Mouse (Mus musculus) heart, postnatal 0 days (tissue): ENCODE measurements around the gene Chrm3. TPM values are rescaled to one million over a fixed set of nuclear protein-coding genes. Genes with fewer than 3 reads are reported as not detected.

Source experiments
- ATAC-seq: fragments of 200-750 bp; cut with Nextera tagmentation; 2 replicates; pipeline ENCODE4 v1.8.0; 2017; ENCODE audit warnings: low read depth, moderate number of reproducible peaks, moderate library complexity; ENCODE audit not compliant: insufficient read depth
- DNase-seq: peaks from one replicate; pipeline ENCODE4 v3.0.0-alpha.2; 2016; ENCODE audit warnings: low spot score
- H3K27ac ChIP-seq: fragments of 300-500 bp; sonication (generic); 2 replicates; pipeline ENCODE4 v1.5.1; 2014; ENCODE audit warnings: low read depth, mild to moderate bottlenecking
- H3K27me3 ChIP-seq: fragments of 300-500 bp; sonication (generic); 2 replicates; pipeline ENCODE4 v1.6.1; 2014; ENCODE audit warnings: low read length, mixed read lengths; ENCODE audit not compliant: control insufficient read depth, insufficient read depth
- H3K36me3 ChIP-seq: fragments of 300-500 bp; sonication (generic); replicated peaks from 2 replicates; pipeline ENCODE4 v1.6.1; 2014; ENCODE audit warnings: low read length, mixed read lengths; ENCODE audit not compliant: control insufficient read depth, insufficient read depth
- H3K4me1 ChIP-seq: fragments of 300-500 bp; sonication (generic); 2 replicates; pipeline ENCODE4 v1.6.1; 2014; ENCODE audit warnings: antibody characterized with exemption; ENCODE audit not compliant: control insufficient read depth, insufficient read depth
- H3K4me2 ChIP-seq: fragments of 300-500 bp; sonication (generic); 2 replicates; pipeline ENCODE4 v1.6.1; 2014; ENCODE audit warnings: low read depth, mild to moderate bottlenecking, low read length, moderate library complexity
- H3K4me3 ChIP-seq: fragments of 300-500 bp; sonication (generic); 2 replicates; pipeline ENCODE4 v1.5.1; 2014; ENCODE audit warnings: low read depth, low read length
- H3K9ac ChIP-seq: fragments of 300-500 bp; sonication (generic); replicated peaks from 2 replicates; pipeline ENCODE4 v1.6.1; 2014; ENCODE audit warnings: low read depth, low read length, mixed read lengths
- H3K9me3 ChIP-seq: fragments of 300-500 bp; sonication (generic); replicated peaks from 2 replicates; pipeline ENCODE4 v1.6.1; 2016; ENCODE audit warnings: low read length; ENCODE audit not compliant: control insufficient read depth
- CTCF ChIP-seq: IDR thresholded peaks from 2 replicates; pipeline ENCODE4 v1.5.1; 2016; ENCODE audit warnings: antibody characterized with exemption, control low read depth, low read depth
- EP300 ChIP-seq: IDR thresholded peaks from 2 replicates; pipeline ENCODE4 v1.6.1; 2016; ENCODE audit warnings: antibody characterized with exemption, low read depth
- WGBS: fragments of 180-500 bp; shearing (Covaris S2); extraction: QIAGEN DNeasy Blood & Tissue Kit; methylation state at CpG from one replicate; pipeline ENCODE4 v1.1.7; 2014; 5-methylcytosine and 5-hydroxymethylcytosine counted together
- polyA plus RNA-seq: library from polyadenylated mRNA; unstranded; fragments of >200 nt; fragmentation: Nextera tagmentation; extraction: Ambion mirVana; gene quantifications from 2 replicates; pipeline ENCODE4 v1.2.1, GENCODE M21; 2015
- total RNA-seq: library from RNA; depleted of rRNA; stranded (reverse); fragments of >200 nt; gene quantifications from 2 replicates; pipeline ENCODE4 v1.2.3, GENCODE M21; 2014; ENCODE audit warnings: low replicate concordance

Gene Chrm3
- total and polyA plus RNA-seq, 2 experiments from 2014 or later = 0.26 to 0.31 TPM

- 64% methylated on average over 17 of the region's 18 CpGs for WGBS
These were observed 326.9 kb downstream of the Chrm3 start for GRCm38 (mm10) chr13:10033570-10034399.

DNA sequence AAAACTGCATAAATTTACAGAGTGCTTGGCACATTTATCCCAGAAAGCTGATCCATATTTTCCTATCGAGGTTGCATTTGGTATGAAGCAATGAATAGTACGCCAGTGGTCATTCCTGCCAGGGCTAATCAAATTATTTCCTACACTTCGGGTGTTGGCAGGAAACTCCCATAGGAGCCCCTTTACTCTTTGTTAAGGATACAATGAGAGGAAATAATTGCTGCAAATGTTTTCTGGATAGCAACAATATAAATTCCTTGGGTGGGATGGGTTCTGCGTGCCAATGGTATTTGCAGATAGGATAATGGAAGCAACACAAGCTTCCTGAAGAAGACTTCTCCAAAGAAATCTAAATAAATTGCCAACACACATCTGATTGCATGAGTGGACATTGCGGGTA lies 329.1 kb downstream of the Chrm3 start:
- ATAC-seq (no peak), DNase-seq (peak; percentile 9)
- no peak overlapping the region for H3K27ac ChIP-seq
- TF ChIP-seq EP300 = no peak
- no peak for TF ChIP-seq CTCF
- no peaks in the 10 kb centered on the region for H3K27me3 ChIP-seq
- H3K9ac ChIP-seq = no peak overlapping the region
- H3K4me2 ChIP-seq = no peak overlapping the region
- no peaks in the 10 kb centered on the region for H3K36me3 ChIP-seq
- 61% methylated on average over 5 of the region's 5 CpGs for WGBS
- no peaks in the 10 kb centered on the region for H3K4me1 ChIP-seq
- no peaks in the 10 kb centered on the region for H3K9me3 ChIP-seq
- H3K4me3 ChIP-seq = no peak overlapping the region

More at GRCm38 (mm10) chr13:10033570-10034399, 326.9 kb downstream of the Chrm3 start:
- Histone ChIP-seq H3K27ac (no peak overlapping the region), H3K4me1 (no peaks in the 10 kb centered on the region), H3K36me3 (no peaks in the 10 kb centered on the region), H3K4me3 (no peak overlapping the region), H3K4me2 (no peak overlapping the region), H3K9me3 (no peaks in the 10 kb centered on the region), H3K27me3 (no peaks in the 10 kb centered on the region), H3K9ac (no peak overlapping the region)
- ATAC-seq (no peak), DNase-seq (no peak)
- TF ChIP-seq EP300 (no peak), CTCF (no peak)

GRCm38 (mm10) chr13:10029944-10030343 lies 330.7 kb downstream of the Chrm3 start:
- Histone ChIP-seq H3K27me3 (no peaks in the 10 kb centered on the region), H3K4me3 (no peak overlapping the region), H3K9me3 (no peaks in the 10 kb centered on the region), H3K4me2 (no peak overlapping the region), H3K27ac (no peak overlapping the region), H3K36me3 (no peaks in the 10 kb centered on the region), H3K4me1 (no peaks in the 10 kb centered on the region), H3K9ac (no peak overlapping the region)
- WGBS = 86% methylated on average over 6 of the region's 6 CpGs
- TF ChIP-seq EP300 (no peak), CTCF (no peak)
- no peak for DNase-seq
- no peak for ATAC-seq

DNA sequence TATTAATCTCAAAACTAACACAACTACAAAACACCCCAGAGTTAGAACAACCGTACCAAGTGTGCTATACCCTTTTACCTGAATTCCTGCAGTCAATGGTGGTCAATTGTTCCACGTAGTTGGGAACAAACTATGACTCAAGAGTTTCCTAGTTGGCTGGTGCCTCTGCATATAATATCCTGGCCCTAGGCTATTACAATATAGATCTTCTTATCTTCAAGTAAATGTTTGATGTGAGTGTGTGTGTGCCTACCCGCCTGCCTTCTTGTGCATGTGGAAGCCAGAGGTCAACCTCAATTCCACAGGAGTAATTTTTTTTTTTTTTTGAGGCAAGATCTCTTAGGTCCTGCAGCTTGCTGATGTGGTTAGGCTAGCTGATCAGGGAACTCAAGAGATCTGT lies 335.5 kb downstream of the Chrm3 start:
- no peak overlapping the region for H3K4me2 ChIP-seq
- no peak for DNase-seq
- H3K27me3 ChIP-seq = no peaks in the 10 kb centered on the region
- H3K9me3 ChIP-seq = no peaks in the 10 kb centered on the region
- WGBS = 71% methylated on average over 3 of the region's 3 CpGs
- TF ChIP-seq EP300 (no peak), CTCF (no peak)
- no peaks in the 10 kb centered on the region for H3K4me1 ChIP-seq
- H3K9ac ChIP-seq = no peak overlapping the region
- no peaks in the 10 kb centered on the region for H3K36me3 ChIP-seq
- H3K27ac ChIP-seq = no peak overlapping the region
- no peak for ATAC-seq
- H3K4me3 ChIP-seq = no peak overlapping the region

GRCm38 (mm10) chr13:10023112-10023511 lies 337.5 kb downstream of the Chrm3 start:
- Histone ChIP-seq H3K4me3 (no peak overlapping the region), H3K9me3 (no peaks in the 10 kb centered on the region), H3K36me3 (no peaks in the 10 kb centered on the region), H3K27ac (no peak overlapping the region), H3K4me1 (no peaks in the 10 kb centered on the region), H3K9ac (no peak overlapping the region), H3K4me2 (no peak overlapping the region), H3K27me3 (no peaks in the 10 kb centered on the region)
- no peak for DNase-seq
- no peak for TF ChIP-seq CTCF
- no peak for TF ChIP-seq EP300
- whole genome bisulfite sequencing = 79% methylated on average over 2 of the region's 2 CpGs
- ATAC-seq = no peak

DNA sequence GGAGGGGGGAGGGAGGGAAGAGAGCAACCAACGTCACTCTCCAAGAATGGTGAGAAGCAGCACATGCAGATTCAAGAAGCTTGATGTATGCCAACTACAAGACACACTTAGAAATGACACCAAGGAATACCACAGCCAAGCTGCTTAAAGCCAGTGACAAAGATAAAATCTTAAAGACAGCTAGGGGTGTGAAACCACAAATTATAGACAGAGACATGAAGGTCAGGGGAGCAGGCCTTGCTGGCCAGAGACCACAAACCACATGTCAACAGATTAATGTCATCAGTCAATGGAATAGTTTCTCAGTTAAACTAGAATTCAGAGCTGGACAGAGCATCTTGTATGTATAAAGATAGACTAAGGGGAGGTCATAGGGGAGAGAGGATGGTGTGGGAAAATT lies 341.4 kb downstream of the Chrm3 start:
- H3K4me2 ChIP-seq = no peak overlapping the region
- H3K4me3 ChIP-seq = no peak overlapping the region
- no peak for TF ChIP-seq CTCF
- no peak for TF ChIP-seq EP300
- DNase-seq (no peak), ATAC-seq (no peak)
- 50% methylated on average over 1 of the region's 1 CpGs for WGBS
- H3K27me3 ChIP-seq = no peaks in the 10 kb centered on the region
- H3K9me3 ChIP-seq = no peaks in the 10 kb centered on the region
- H3K27ac ChIP-seq = no peak overlapping the region
- H3K9ac ChIP-seq = no peak overlapping the region
- no peaks in the 10 kb centered on the region for H3K36me3 ChIP-seq
- H3K4me1 ChIP-seq = no peaks in the 10 kb centered on the region
